Mouse (Mus musculus) brain, embryonic 14.5 days (tissue): Measurements from ENCODE around the gene Acp2.

Experiments
- CTCF ChIP-seq: fragments of 200-500 bp; IDR thresholded peaks from 2 replicates; pipeline ENCODE4 v1.5.1; 2012; ENCODE audit warnings: inconsistent platforms, mild to moderate bottlenecking, moderate library complexity, borderline replicate concordance; ENCODE audit not compliant: insufficient read depth, insufficient read length; ENCODE audit errors: extremely low read depth
- POLR2A ChIP-seq: fragments of 200-500 bp; IDR thresholded peaks from 2 replicates; pipeline ENCODE4 v1.6.1; 2012; ENCODE audit warnings: mild to moderate bottlenecking, inconsistent platforms, borderline replicate concordance; ENCODE audit not compliant: poor library complexity, insufficient read depth, insufficient read length, severe bottlenecking; ENCODE audit errors: extremely low read depth

GRCm38 (mm10) chr2:91257126-91257980 is 54.7 kb downstream of the Acp2 start:
- TF ChIP-seq CTCF (no peak), POLR2A (no peak)
